Mouse (Mus musculus): ENCODE results near the gene Irak1.

DNA sequence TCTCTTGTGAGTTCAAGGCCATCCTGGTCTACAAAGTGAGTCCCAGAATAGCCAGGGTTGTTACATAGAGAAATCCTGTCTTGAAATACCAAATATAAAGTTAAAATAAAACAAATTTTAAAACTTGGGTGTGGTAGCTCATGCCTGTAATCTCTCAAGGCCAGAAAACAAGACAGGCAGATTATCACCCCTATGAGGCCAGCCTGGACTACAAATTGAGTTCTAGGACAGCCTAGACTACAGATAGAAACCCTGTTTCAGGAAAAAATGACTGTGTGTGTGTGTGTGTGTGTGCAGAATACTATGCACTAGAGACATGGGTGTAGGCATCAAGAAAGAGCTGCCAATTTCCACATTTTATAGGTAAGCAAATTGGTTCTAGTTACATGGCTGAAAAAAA, 52.9 kb downstream of the Irak1 start:
- TF ChIP-seq CTCF (IDR thresholded peaks at IDR 0.05; ENCODE audit: control insufficient read depth, insufficient read depth, low read length) (no peak), POLR2A (IDR thresholded peaks at IDR 0.05; ENCODE audit: borderline replicate concordance, control insufficient read depth, low read depth, low read length) (no peak)

Measured in bone marrow, adult 2 months (tissue).